Mouse (Mus musculus): ENCODE data around the gene Plp1. TPM values are rescaled to one million over a fixed set of nuclear protein-coding genes. Genes with fewer than 3 reads are reported as not detected.

Plp1 gene
- 0.80 and 1.2 TPM in 2 replicates for polyA plus RNA-seq (2012; rRNA removed)

- no peaks in the 10 kb centered on the region for H3K4me1 ChIP-seq (ENCODE audit: control insufficient read depth, insufficient read depth, insufficient read length, low read length)
- no peak within 1 kb of the TSS for H3K4me3 ChIP-seq (ENCODE audit: low read depth, low read length)
- TF ChIP-seq POLR2A (IDR thresholded peaks at IDR 0.05; ENCODE audit: low read depth, low read length) (no peak), CTCF (IDR thresholded peaks at IDR 0.05; ENCODE audit: extremely low read depth, insufficient read length, insufficient replicate concordance, low read depth, low read length) (no peak)
- WGBS: 38% methylated on average over 1 of the region's 1 CpGs
- H3K27me3 ChIP-seq (ENCODE audit: control insufficient read depth, insufficient read depth, low read length): no peaks in the 10 kb centered on the region
- H3K36me3 ChIP-seq (ENCODE audit: control insufficient read depth, insufficient read depth, low read length): no peaks in the 10 kb centered on the region
- no peak within 1 kb of the TSS for H3K27ac ChIP-seq (ENCODE audit: insufficient read depth, low read depth, low read length)
Observed at GRCm38 (mm10) chrX:136822371-136822770, at the start of gene Plp1. TSS of gene Plp1 (plus strand) at chrX:136822671.

- Histone ChIP-seq H3K4me3 (ENCODE audit: low read depth, low read length) (no peak overlapping the region), H3K27ac (ENCODE audit: insufficient read depth, low read depth, low read length) (no peak overlapping the region), H3K27me3 (ENCODE audit: control insufficient read depth, insufficient read depth, low read length) (no peaks in the 10 kb centered on the region), H3K36me3 (ENCODE audit: control insufficient read depth, insufficient read depth, low read length) (no peaks in the 10 kb centered on the region), H3K4me1 (ENCODE audit: control insufficient read depth, insufficient read depth, insufficient read length, low read length) (no peaks in the 10 kb centered on the region)
- WGBS: 55% methylated on average over 1 of the region's 1 CpGs
- TF ChIP-seq POLR2A (IDR thresholded peaks at IDR 0.05; ENCODE audit: low read depth, low read length) (no peak), CTCF (IDR thresholded peaks at IDR 0.05; ENCODE audit: extremely low read depth, insufficient read length, insufficient replicate concordance, low read depth, low read length) (no peak)
Observed at GRCm38 (mm10) chrX:136773035-136773434, 49.4 kb upstream of the Plp1 start.

- Histone ChIP-seq H3K27ac (ENCODE audit: insufficient read depth, low read depth, low read length) (no peak overlapping the region), H3K27me3 (ENCODE audit: control insufficient read depth, insufficient read depth, low read length) (no peaks in the 10 kb centered on the region), H3K4me1 (ENCODE audit: control insufficient read depth, insufficient read depth, insufficient read length, low read length) (no peaks in the 10 kb centered on the region), H3K36me3 (ENCODE audit: control insufficient read depth, insufficient read depth, low read length) (no peaks in the 10 kb centered on the region), H3K4me3 (ENCODE audit: low read depth, low read length) (no peak overlapping the region)
- 83% methylated on average over 3 of the region's 3 CpGs for WGBS
- TF ChIP-seq CTCF (IDR thresholded peaks at IDR 0.05; ENCODE audit: extremely low read depth, insufficient read length, insufficient replicate concordance, low read depth, low read length) (no peak), POLR2A (IDR thresholded peaks at IDR 0.05; ENCODE audit: low read depth, low read length) (no peak)
Observed at GRCm38 (mm10) chrX:136778046-136778445, 44.4 kb upstream of the Plp1 start.

- H3K27ac ChIP-seq (ENCODE audit: insufficient read depth, low read depth, low read length): no peak overlapping the region
- H3K36me3 ChIP-seq (ENCODE audit: control insufficient read depth, insufficient read depth, low read length): no peaks in the 10 kb centered on the region
- H3K27me3 ChIP-seq (ENCODE audit: control insufficient read depth, insufficient read depth, low read length): no peaks in the 10 kb centered on the region
- no peak overlapping the region for H3K4me3 ChIP-seq (ENCODE audit: low read depth, low read length)
- no peaks in the 10 kb centered on the region for H3K4me1 ChIP-seq (ENCODE audit: control insufficient read depth, insufficient read depth, insufficient read length, low read length)
- TF ChIP-seq POLR2A (IDR thresholded peaks at IDR 0.05; ENCODE audit: low read depth, low read length) (no peak), CTCF (IDR thresholded peaks at IDR 0.05; ENCODE audit: extremely low read depth, insufficient read length, insufficient replicate concordance, low read depth, low read length) (no peak)
- WGBS: 57% methylated on average over 2 of the region's 2 CpGs
Observed at GRCm38 (mm10) chrX:136779262-136779661, 43.2 kb upstream of the Plp1 start.

GRCm38 (mm10) chrX:136780041-136780440 is 42.4 kb upstream of the Plp1 start, which contains the start of gene Glra4:
TSS of gene Glra4 (minus strand) at chrX:136780141.
- Histone ChIP-seq H3K4me3 (ENCODE audit: low read depth, low read length) (no peak within 1 kb of the TSS), H3K27ac (ENCODE audit: insufficient read depth, low read depth, low read length) (no peak within 1 kb of the TSS), H3K4me1 (ENCODE audit: control insufficient read depth, insufficient read depth, insufficient read length, low read length) (no peaks in the 10 kb centered on the region), H3K27me3 (ENCODE audit: control insufficient read depth, insufficient read depth, low read length) (no peaks in the 10 kb centered on the region), H3K36me3 (ENCODE audit: control insufficient read depth, insufficient read depth, low read length) (no peaks in the 10 kb centered on the region)
- no peak for TF ChIP-seq POLR2A (IDR thresholded peaks at IDR 0.05; ENCODE audit: low read depth, low read length)
- TF ChIP-seq CTCF (IDR thresholded peaks at IDR 0.05; ENCODE audit: extremely low read depth, insufficient read length, insufficient replicate concordance, low read depth, low read length): no peak
- WGBS: 89% methylated on average over 3 of the region's 3 CpGs

GRCm38 (mm10) chrX:136789446-136789845 is 33.0 kb upstream of the Plp1 start:
- 75% methylated on average over 4 of the region's 4 CpGs for WGBS
- no peaks in the 10 kb centered on the region for H3K4me1 ChIP-seq (ENCODE audit: control insufficient read depth, insufficient read depth, insufficient read length, low read length)
- H3K4me3 ChIP-seq (ENCODE audit: low read depth, low read length): no peak overlapping the region
- no peak for TF ChIP-seq POLR2A (IDR thresholded peaks at IDR 0.05; ENCODE audit: low read depth, low read length)
- TF ChIP-seq CTCF (IDR thresholded peaks at IDR 0.05; ENCODE audit: extremely low read depth, insufficient read length, insufficient replicate concordance, low read depth, low read length): no peak
- no peak overlapping the region for H3K27ac ChIP-seq (ENCODE audit: insufficient read depth, low read depth, low read length)
- H3K27me3 ChIP-seq (ENCODE audit: control insufficient read depth, insufficient read depth, low read length): no peaks in the 10 kb centered on the region
- no peaks in the 10 kb centered on the region for H3K36me3 ChIP-seq (ENCODE audit: control insufficient read depth, insufficient read depth, low read length)

- H3K27ac ChIP-seq (ENCODE audit: insufficient read depth, low read depth, low read length): no peak overlapping the region
- H3K36me3 ChIP-seq (ENCODE audit: control insufficient read depth, insufficient read depth, low read length): no peaks in the 10 kb centered on the region
- H3K27me3 ChIP-seq (ENCODE audit: control insufficient read depth, insufficient read depth, low read length): no peaks in the 10 kb centered on the region
- H3K4me1 ChIP-seq (ENCODE audit: control insufficient read depth, insufficient read depth, insufficient read length, low read length): no peaks in the 10 kb centered on the region
- WGBS: 43% methylated on average over 2 of the region's 2 CpGs
- TF ChIP-seq CTCF (IDR thresholded peaks at IDR 0.05; ENCODE audit: extremely low read depth, insufficient read length, insufficient replicate concordance, low read depth, low read length): no peak
- TF ChIP-seq POLR2A (IDR thresholded peaks at IDR 0.05; ENCODE audit: low read depth, low read length): no peak
- H3K4me3 ChIP-seq (ENCODE audit: low read depth, low read length): no peak overlapping the region
Observed at GRCm38 (mm10) chrX:136797223-136797622, 25.2 kb upstream of the Plp1 start.
